Mouse (Mus musculus): Measurements from ENCODE around the gene Igf2bp1. TPM values are rescaled to one million over a fixed set of nuclear protein-coding genes. Genes with fewer than 3 reads are reported as not detected.

Gene Igf2bp1
- total RNA-seq, 4 experiments from 2014 or later: not detected

Small RNA genes lying within 50 kb of the gene (microRNA-seq; reads per million reads assigned to microRNA genes)
- 0 reads per million in 2 experiments for gene Mir3063

Other genes with a start within 250 kb of the Igf2bp1 start
- gene Phospho1, start 181.4 kb downstream of the Igf2bp1 start, total RNA-seq (2022): 10 to 100 TPM; 44.2 to 51.8 (median 50.0) TPM
- 10 to 100 TPM in 2 of 4 experiments, 1 to 10 TPM in 2; 1.4 to 20.3 (median 11.8) TPM for gene Gngt2, start 168.7 kb downstream of the Igf2bp1 start, total RNA-seq (2022)
- gene Abi3, start 163.5 kb downstream of the Igf2bp1 start, total RNA-seq (2022): 10 to 100 TPM in 2 of 4 experiments, 1 to 10 TPM in 2; 5.0 to 38.5 (median 21.7) TPM
- not detected for gene B4galnt2, start 91.0 kb downstream of the Igf2bp1 start, total RNA-seq (2022)
- not detected for gene Gip, start 18.6 kb upstream of the Igf2bp1 start, total RNA-seq (2022)
- 100 to 1,000 TPM in 1 of 4 experiments, 10 to 100 TPM in 3; 88.0 to 114 (median 95.9) TPM for gene Snf8, start 28.9 kb upstream of the Igf2bp1 start, total RNA-seq (2022)
- 10 to 100 TPM; 55.2 to 57.7 (median 57.1) TPM for gene Ube2z, start 59.4 kb upstream of the Igf2bp1 start, total RNA-seq (2022)
- 100 to 1,000 TPM; 344 to 374 (median 374) TPM for gene Atp5g1, start 69.7 kb upstream of the Igf2bp1 start, total RNA-seq (2022)
- gene Calcoco2, start 106.0 kb upstream of the Igf2bp1 start, total RNA-seq (2022): under 1 TPM in 1 of 4 experiments, not detected in 3; 0.31 TPM
- under 1 TPM; 0.27 to 0.63 (median 0.42) TPM for gene Ttll6, start 127.8 kb upstream of the Igf2bp1 start, total RNA-seq (2022)
- gene Hoxb13, start 188.4 kb upstream of the Igf2bp1 start, total RNA-seq (2022): not detected

Data from layer of hippocampus, adult 8-10 months (tissue).